In genomic region chr12:72759956-72760355, GRCm38 (mm10) we compare ENCODE assay signal across 8 mouse cellular contexts. TPM values are rescaled to one million over a fixed set of nuclear protein-coding genes. Genes with fewer than 3 reads are reported as not detected.
DNase-seq lines count a peak whose midpoint lies in the region; ATAC-seq and TF ChIP-seq lines count a peak whose summit lies in the region.

No protein-coding gene starts in this region.

- H3K36me3 ChIP-seq in spleen, adult 2 months (ENCODE audit: control insufficient read depth, insufficient read depth, low read length) = no peaks in the 10 kb centered on the region
- no peaks in the 10 kb centered on the region for H3K36me3 ChIP-seq in liver, embryonic 13.5 days

- no peaks in the 10 kb centered on the region for H3K9me3 ChIP-seq in liver, embryonic 13.5 days (replicated peaks)

- no peak for TF ChIP-seq POLR2A in cerebellum, adult 2 months (IDR thresholded peaks at IDR 0.05; ENCODE audit: borderline replicate concordance, insufficient read depth, low read length)
- TF ChIP-seq POLR2A in spleen, adult 2 months (IDR thresholded peaks at IDR 0.05; ENCODE audit: low read depth, low read length) = no peak

- H3K27me3 ChIP-seq in cerebellum, adult 2 months (ENCODE audit: control insufficient read depth, insufficient read depth, low read length) = no peaks in the 10 kb centered on the region
- H3K27me3 ChIP-seq in spleen, adult 2 months (ENCODE audit: control insufficient read depth, insufficient read depth, low read length) = no peaks in the 10 kb centered on the region
- no peaks in the 10 kb centered on the region for H3K27me3 ChIP-seq in liver, embryonic 13.5 days

- no peak for DNase-seq in cerebellum, adult 2 months
- DNase-seq in cerebellum, adult 8-10 months = no peak
- DNase-seq in spleen, adult 2 months (ENCODE audit: low read depth in 1 of 2, low spot score in 2 of 2) = no peak
- DNase-seq in spleen, postnatal 10 days (ENCODE audit: low spot score in 2 of 2) = no peak
- DNase-seq in liver, embryonic 13.5 days = no peak
- no peak for DNase-seq in thymus, adult 18-20 months
- DNase-seq in MN1 (ENCODE audit: low spot score) = no peak

- no peak overlapping the region for H3K27ac ChIP-seq in cerebellum, adult 2 months (ENCODE audit: insufficient read depth, low read length)
- no peak overlapping the region for H3K27ac ChIP-seq in spleen, adult 2 months (ENCODE audit: insufficient read depth, low read length)
- no peak overlapping the region for H3K27ac ChIP-seq in liver, embryonic 13.5 days

- peak overlapping the region; percentile 7 for H3K4me3 ChIP-seq in cerebellum, adult 2 months (replicated peaks; ENCODE audit: insufficient read depth, low read depth, low read length)
- 0 out of 2 replicates have a peak overlapping the region, but pooled peaks have one; percentile 95 for H3K4me3 ChIP-seq in spleen, adult 2 months (ENCODE audit: extremely low read depth, insufficient read depth, insufficient read length)
- H3K4me3 ChIP-seq in liver, embryonic 13.5 days (replicated peaks) = peak overlapping the region; percentile 90

- 0 out of 2 replicates have a peak overlapping the region, but pooled peaks have one; percentile 98 for H3K9ac ChIP-seq in liver, embryonic 13.5 days

- peak overlapping the region; percentile 92 for H3K4me2 ChIP-seq in liver, embryonic 13.5 days

- ATAC-seq in liver, embryonic 13.5 days (ENCODE audit: low read depth) = no peak
- no peak for ATAC-seq in megakaryocyte progenitor cell, adult 5-6 weeks (replicated peaks; ENCODE audit: poor library complexity)

- no peak for TF ChIP-seq CTCF in cerebellum, adult 2 months (IDR thresholded peaks at IDR 0.05; ENCODE audit: borderline replicate concordance, insufficient read depth, low read depth, low read length)
- TF ChIP-seq CTCF in spleen, adult 2 months (IDR thresholded peaks at IDR 0.05; ENCODE audit: extremely low read depth, insufficient read depth, insufficient read length, insufficient replicate concordance) = no peak

- 6% methylated on average over 7 of the region's 7 CpGs for WGBS in cerebellum, adult 2 months
- WGBS in spleen, adult 2 months = 25% methylated on average over 7 of the region's 7 CpGs
- WGBS in liver, embryonic 13.5 days (ENCODE audit: insufficient replicate concordance) = 15% methylated on average over 7 of the region's 7 CpGs

- H3K4me1 ChIP-seq in cerebellum, adult 2 months (ENCODE audit: control insufficient read depth, insufficient read depth, low read length) = peaks cover 3% of the 10 kb centered on the region; the same call in 1 of the 2 replicates
- H3K4me1 ChIP-seq in spleen, adult 2 months (ENCODE audit: control insufficient read depth, insufficient read depth, insufficient read length) = no peaks in the 10 kb centered on the region; the same call in none of the 2 replicates
- H3K4me1 ChIP-seq in liver, embryonic 13.5 days (replicated peaks) = peaks cover 44% of the 10 kb centered on the region

RNA-seq across cellular contexts. Expression of gene Ppm1a, which starts 2.7 kb away (rescaled TPM):
- 168 and 184 TPM in 2 replicates for polyA plus RNA-seq in cerebellum, adult 2 months (2012; rRNA removed)
- 12.5 and 15.2 TPM in 2 replicates for polyA plus RNA-seq in spleen, adult 2 months (2012; rRNA removed)
- 25.6 and 25.8 TPM in 2 replicates for polyA plus RNA-seq in liver, embryonic 13.5 days (2015; fragmentation: Nextera tagmentation; extraction: Ambion mirVana)
- 53.5 and 54.8 TPM in 2 replicates for total RNA-seq in megakaryocyte progenitor cell, adult 5-6 weeks (2015)
- 81.4 and 94.7 TPM in 2 replicates for total RNA-seq in megakaryocyte progenitor cell, adult 5-6 weeks (2017)

Comparison
In these comparisons a context has a peak if more than half of its experiments do, and no peak if none do; other contexts are left out.
1. H3K4me3 ChIP-seq: peak in every context shown above with its lines; median percentile 95 in spleen, adult 2 months; 90 in liver, embryonic 13.5 days; 7 in cerebellum, adult 2 months.